Mouse (Mus musculus): ENCODE data around the gene Dhrs3.

Dhrs3 gene

DNA sequence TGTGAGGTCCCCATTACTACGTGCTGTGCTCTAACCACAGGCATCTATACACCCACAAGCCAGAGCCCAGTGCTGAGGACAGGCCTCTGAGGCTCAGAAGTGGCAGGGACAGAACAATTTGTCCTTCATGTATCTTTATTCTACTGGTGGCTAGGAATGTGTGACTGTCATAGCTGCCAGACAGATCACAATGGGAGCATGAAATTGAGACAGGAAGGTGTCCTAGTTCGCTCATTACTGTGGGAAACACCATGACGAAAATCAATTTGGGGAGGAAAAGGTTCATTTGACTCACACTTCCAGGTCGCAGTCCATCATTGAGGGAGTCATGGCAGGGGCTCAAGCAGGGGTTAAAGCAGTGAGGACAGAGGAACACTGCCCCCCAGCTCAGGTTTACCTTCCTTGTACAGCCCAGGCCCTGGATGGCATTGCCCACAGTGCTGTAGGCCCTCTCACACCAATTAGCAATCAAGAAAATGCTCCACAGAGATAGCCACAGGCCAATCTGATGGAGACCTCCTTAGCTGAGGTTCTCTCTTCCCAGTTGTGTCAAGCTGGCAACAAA, 47.3 kb downstream of the Dhrs3 start:
- no peak for DNase-seq (ENCODE audit: low read depth, low spot score)

GRCm38 (mm10) chr4:144940796-144941462, 48.3 kb downstream of the Dhrs3 start:
- no peak for DNase-seq (ENCODE audit: low read depth, low spot score)

DNA sequence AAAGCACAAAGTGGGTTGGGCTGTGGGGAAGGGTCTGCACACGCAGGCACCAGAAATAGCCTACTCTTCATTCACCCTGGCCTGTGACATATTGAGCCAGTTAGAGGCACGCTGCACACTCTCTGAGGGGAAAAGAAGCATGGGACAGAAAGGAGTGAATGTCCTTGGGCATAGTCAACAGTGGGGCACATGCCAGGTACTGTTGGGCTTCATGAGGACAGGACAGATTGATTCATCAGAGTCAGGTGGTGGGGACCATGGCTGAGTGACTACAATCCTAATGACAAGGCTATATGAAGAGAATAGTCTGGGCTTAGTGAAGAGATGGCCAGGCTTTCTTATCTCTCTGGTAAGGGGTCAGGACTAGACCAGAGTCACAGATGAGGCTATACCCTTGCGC, 49.8 kb downstream of the Dhrs3 start:
- no peak for DNase-seq (ENCODE audit: low read depth, low spot score)

GRCm38 (mm10) chr4:144943273-144943672, 50.6 kb downstream of the Dhrs3 start:
- no peak for DNase-seq (ENCODE audit: low read depth, low spot score)

GRCm38 (mm10) chr4:144947738-144948390, 55.2 kb downstream of the Dhrs3 start:
- DNase-seq (ENCODE audit: low read depth, low spot score) = no peak

- no peak for DNase-seq (ENCODE audit: low read depth, low spot score)
Observed at GRCm38 (mm10) chr4:144949441-144950326, 57.1 kb downstream of the Dhrs3 start.

- DNase-seq (ENCODE audit: low read depth, low spot score) = no peak
Observed at GRCm38 (mm10) chr4:144950327-144950711, 57.7 kb downstream of the Dhrs3 start.

DNA sequence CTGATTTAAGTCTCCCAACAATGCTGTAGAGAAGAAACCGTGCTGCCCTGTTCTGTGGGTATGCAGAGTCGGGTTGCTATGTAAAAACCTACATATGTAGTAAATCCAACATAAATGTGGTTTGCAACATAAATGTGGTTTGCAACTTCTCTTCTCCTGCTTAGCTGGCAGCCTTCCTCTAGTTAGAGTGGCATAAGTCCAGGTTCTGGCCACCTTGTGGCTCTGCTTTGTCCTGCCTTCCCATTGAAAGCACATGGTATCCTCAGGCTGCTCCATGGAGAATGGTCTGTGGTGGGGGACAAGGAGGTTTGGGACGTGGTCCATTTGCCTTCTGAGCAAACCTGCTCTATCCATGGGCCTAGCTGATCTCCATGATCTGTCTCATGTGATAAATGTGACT, 58.3 kb downstream of the Dhrs3 start:
- no peak for DNase-seq (ENCODE audit: low read depth, low spot score)

- DNase-seq (ENCODE audit: low read depth, low spot score) = no peak
Observed at GRCm38 (mm10) chr4:144951859-144952258, 59.2 kb downstream of the Dhrs3 start.

- DNase-seq (ENCODE audit: low read depth, low spot score) = no peak
Observed at GRCm38 (mm10) chr4:144953421-144953820, 60.8 kb downstream of the Dhrs3 start.

GRCm38 (mm10) chr4:144955863-144956262, 63.2 kb downstream of the Dhrs3 start:
- no peak for DNase-seq (ENCODE audit: low read depth, low spot score)

GRCm38 (mm10) chr4:144956293-144956692, 63.7 kb downstream of the Dhrs3 start:
- no peak for DNase-seq (ENCODE audit: low read depth, low spot score)

DNA sequence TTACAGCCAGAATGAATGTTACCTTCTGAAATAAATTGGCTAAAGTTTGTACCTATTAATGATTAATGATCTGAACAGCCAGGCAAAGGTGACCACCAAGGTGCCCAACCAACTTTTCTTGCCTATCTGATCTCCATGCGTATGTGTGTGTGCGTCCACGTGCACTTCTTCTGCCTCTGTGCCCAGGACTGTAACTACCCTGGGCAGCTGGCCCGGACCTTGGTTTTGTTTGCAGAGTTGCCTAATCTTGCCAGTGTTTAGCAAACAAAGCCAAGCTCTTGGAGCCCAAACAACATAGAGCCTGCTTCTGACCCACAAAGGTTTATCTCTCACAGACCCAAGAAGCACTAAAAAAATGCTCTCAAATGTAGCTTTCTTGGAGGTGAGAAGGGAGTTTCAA, 64.6 kb downstream of the Dhrs3 start:
- no peak for DNase-seq (ENCODE audit: low read depth, low spot score)

GRCm38 (mm10) chr4:144957721-144958120, 65.1 kb downstream of the Dhrs3 start:
- DNase-seq (ENCODE audit: low read depth, low spot score) = no peak

- no peak for DNase-seq (ENCODE audit: low read depth, low spot score)
Observed at GRCm38 (mm10) chr4:144960188-144960904, 67.7 kb downstream of the Dhrs3 start.

DNA sequence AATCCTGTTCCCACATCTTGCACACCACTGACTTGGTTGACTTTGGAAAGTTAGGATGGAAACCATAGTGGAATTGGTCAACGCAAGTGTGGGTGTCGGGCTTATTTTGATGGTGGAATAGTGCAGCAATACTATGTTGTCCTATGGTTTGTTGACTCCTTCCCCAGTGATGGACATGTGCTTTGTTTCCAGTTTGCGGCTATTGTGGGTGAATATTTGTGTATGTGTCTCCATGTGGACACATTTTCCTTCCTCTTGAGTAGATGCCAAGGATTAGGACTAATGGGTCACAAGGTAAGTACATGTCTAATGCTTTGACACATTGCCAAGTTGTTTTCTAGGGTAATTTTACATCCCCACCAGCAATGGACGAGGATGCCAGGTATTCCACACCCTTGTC, 68.6 kb downstream of the Dhrs3 start:
- DNase-seq (ENCODE audit: low read depth, low spot score) = no peak

DNA sequence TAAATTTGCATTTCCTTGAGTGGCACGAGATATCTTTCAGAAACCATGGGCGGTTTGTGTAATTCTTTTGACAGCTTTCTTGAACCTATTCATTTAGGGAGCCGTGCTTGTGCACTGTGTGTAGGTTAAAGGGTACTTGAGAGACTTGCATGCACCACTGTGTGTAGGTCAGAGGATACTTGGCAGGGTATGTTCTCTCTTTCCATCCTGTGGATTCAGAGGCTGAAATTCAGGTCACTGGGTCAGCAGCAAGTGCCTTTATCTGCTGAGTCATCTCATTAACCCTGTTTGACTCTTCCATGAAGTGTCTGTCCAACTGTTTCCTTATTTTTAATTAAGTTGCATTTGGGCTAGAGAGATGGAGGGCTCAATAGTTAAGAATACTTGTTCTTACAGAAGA, 69.1 kb downstream of the Dhrs3 start:
- DNase-seq (ENCODE audit: low read depth, low spot score) = no peak

DNA sequence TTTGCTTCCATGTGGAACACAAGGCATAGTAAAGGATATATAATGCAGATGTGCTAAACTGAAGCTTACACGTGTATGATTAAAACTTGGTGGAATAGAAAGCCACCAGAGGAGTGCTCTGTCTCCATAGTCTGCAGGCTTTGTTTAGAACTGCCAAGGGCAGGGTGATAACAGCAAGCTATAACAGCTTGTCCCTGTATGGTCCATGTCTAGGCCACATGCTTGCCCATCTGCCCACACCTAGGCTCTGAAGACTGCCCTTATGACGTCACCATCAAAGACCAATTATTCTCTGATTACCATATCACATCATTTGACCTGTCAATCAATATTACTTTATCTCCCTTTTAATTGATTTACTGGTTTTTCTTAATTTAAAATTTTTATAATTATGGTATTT, 72.6 kb downstream of the Dhrs3 start:
- no peak for DNase-seq (ENCODE audit: low read depth, low spot score)

- DNase-seq (ENCODE audit: low read depth, low spot score) = no peak
Observed at GRCm38 (mm10) chr4:144968371-144968770, 75.7 kb downstream of the Dhrs3 start.

GRCm38 (mm10) chr4:144969030-144969429, 76.4 kb downstream of the Dhrs3 start:
- no peak for DNase-seq (ENCODE audit: low read depth, low spot score)

- no peak for DNase-seq (ENCODE audit: low read depth, low spot score)
Observed at GRCm38 (mm10) chr4:144971048-144971447, 78.4 kb downstream of the Dhrs3 start.
